Mouse (Mus musculus): ENCODE measurements around the gene Fam83b. TPM values are rescaled to one million over a fixed set of nuclear protein-coding genes. Genes with fewer than 3 reads are reported as not detected.

Gene Fam83b
- not detected in 2 replicates for polyA plus RNA-seq (2011; ENCODE audit: insufficient read depth, insufficient read length, low replicate concordance, missing spikeins)

DNA sequence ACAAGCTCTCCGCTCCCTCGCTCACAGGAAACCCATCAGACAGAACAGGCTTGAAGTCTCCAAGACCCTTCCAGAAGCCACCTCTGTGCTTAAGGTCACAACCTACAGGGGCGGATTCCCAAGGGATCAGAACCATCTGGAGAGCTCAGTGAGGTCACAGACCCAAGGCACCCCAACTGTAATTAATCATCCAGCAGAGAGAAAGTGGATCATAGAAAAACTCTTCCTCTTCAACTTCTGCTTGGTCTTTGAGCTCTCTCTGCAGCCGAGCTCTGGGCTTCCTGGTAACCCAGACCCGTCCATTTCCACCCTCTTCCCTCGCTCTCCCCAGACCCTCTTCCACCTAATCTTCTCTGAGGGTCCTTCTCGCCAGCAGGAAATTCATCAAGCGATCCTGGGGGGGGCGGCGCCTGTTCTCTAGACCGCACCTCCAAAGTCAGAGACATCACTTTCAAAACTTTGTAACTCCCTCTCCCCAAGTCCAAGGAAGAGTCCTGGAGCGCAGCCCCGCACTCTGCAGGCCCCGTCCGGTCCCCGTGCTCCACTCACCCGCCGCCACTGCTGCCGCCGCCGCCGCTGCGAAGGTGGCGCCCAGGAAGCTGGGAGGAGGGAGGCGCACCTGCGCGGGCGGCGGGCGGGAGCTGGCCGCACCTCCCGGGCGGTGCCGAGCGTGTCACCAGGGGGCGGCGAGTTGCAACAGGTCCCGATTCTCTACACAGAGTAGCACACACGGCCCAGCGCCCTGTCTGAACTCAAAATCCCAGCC is at the start of gene Fam83b:
Gene Fam83b (minus strand): TSS at position 602 of the 766 bp plus-strand sequence.
- Histone ChIP-seq H3K27ac (ENCODE audit: control insufficient read depth, insufficient read depth, low read depth, low read length, poor library complexity) (no peak within 1 kb of the TSS), H3K4me1 (ENCODE audit: control insufficient read depth, insufficient read depth, low read length) (no peaks in the 10 kb centered on the region), H3K4me3 (replicated peaks; ENCODE audit: control insufficient read depth, low read depth, low read length) (no peak within 1 kb of the TSS)
- no peak for TF ChIP-seq CTCF (IDR thresholded peaks at IDR 0.05; ENCODE audit: control insufficient read depth, insufficient read depth, low read length)
- TF ChIP-seq POLR2A (IDR thresholded peaks at IDR 0.05; ENCODE audit: borderline replicate concordance, control insufficient read depth, low read depth, low read length) = no peak
- WGBS = 4% methylated on average over 40 of the region's 40 CpGs

DNA sequence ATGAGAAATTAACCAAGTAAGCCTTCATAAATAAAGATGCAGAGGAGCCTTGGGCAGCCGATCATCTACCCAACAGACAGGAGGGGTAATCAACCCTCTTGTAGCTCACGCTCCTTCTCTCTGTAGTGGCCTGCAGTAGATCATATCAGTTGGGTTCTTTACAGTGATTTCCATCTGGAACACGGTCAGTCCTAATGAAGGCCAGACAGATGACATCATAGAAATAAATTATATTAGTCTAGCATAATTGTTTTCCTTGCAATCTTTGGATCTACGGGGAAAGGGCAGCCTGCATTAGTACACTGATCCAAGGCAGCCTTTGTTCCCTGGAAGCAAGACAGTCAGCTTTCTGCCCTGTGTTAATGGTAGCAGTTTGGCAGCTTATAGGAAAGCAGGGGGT is 47.2 kb upstream of the Fam83b start:
- no peaks in the 10 kb centered on the region for H3K4me1 ChIP-seq (ENCODE audit: control insufficient read depth, insufficient read depth, low read length)
- no peak overlapping the region for H3K4me3 ChIP-seq (replicated peaks; ENCODE audit: control insufficient read depth, low read depth, low read length)
- 78% methylated on average over 4 of the region's 4 CpGs for WGBS
- H3K27ac ChIP-seq (ENCODE audit: control insufficient read depth, insufficient read depth, low read depth, low read length, poor library complexity) = no peak overlapping the region
- no peak for TF ChIP-seq CTCF (IDR thresholded peaks at IDR 0.05; ENCODE audit: control insufficient read depth, insufficient read depth, low read length)
- TF ChIP-seq POLR2A (IDR thresholded peaks at IDR 0.05; ENCODE audit: borderline replicate concordance, control insufficient read depth, low read depth, low read length) = no peak

DNA sequence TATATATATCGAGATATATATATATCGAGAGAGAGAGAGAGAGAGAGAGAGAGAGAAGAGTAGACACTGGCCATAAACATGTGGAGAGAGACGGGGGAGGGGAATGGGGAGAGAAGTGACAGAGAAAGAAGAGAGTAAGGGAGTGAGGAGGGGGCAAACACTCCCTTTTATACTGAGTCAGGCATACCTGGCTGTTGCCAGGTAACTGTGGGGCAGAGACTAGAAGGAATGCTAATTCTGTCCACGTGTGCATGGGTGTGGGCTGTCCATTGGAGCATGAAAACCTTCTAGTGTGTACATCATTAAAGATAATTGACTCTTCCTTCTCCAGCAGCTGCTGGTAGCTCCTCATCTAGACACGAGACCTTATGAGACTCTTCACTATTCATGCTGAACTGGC is 36.8 kb upstream of the Fam83b start:
- 72% methylated on average over 5 of the region's 5 CpGs for WGBS
- Histone ChIP-seq H3K4me3 (replicated peaks; ENCODE audit: control insufficient read depth, low read depth, low read length) (no peak overlapping the region), H3K4me1 (ENCODE audit: control insufficient read depth, insufficient read depth, low read length) (no peaks in the 10 kb centered on the region), H3K27ac (ENCODE audit: control insufficient read depth, insufficient read depth, low read depth, low read length, poor library complexity) (no peak overlapping the region)
- TF ChIP-seq POLR2A (IDR thresholded peaks at IDR 0.05; ENCODE audit: borderline replicate concordance, control insufficient read depth, low read depth, low read length) = no peak
- TF ChIP-seq CTCF (IDR thresholded peaks at IDR 0.05; ENCODE audit: control insufficient read depth, insufficient read depth, low read length) = no peak

DNA sequence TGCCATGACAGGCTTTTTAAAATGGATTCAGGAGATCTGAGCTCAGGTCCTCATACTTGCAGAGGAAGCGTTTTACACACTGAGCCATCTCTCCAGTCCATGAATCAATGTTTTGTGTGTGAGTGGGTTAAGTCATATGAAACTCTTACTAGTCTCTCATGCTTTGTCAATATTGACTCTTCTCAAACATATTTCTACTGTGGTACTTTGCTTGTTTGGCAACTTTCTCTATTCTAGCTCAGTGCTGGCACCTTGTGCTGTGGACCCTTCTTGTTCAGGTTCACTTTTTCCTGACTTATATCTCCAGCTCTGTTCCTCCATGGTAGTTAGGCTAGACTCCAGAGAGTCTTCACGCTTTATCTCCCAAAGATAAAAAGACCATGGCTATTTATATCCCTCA is 36.0 kb upstream of the Fam83b start:
- no peak overlapping the region for H3K27ac ChIP-seq (ENCODE audit: control insufficient read depth, insufficient read depth, low read depth, low read length, poor library complexity)
- TF ChIP-seq CTCF (IDR thresholded peaks at IDR 0.05; ENCODE audit: control insufficient read depth, insufficient read depth, low read length) (no peak), POLR2A (IDR thresholded peaks at IDR 0.05; ENCODE audit: borderline replicate concordance, control insufficient read depth, low read depth, low read length) (no peak)
- WGBS = 70% methylated on average over 2 of the region's 2 CpGs
- H3K4me3 ChIP-seq (replicated peaks; ENCODE audit: control insufficient read depth, low read depth, low read length) = no peak overlapping the region
- no peaks in the 10 kb centered on the region for H3K4me1 ChIP-seq (ENCODE audit: control insufficient read depth, insufficient read depth, low read length)

DNA sequence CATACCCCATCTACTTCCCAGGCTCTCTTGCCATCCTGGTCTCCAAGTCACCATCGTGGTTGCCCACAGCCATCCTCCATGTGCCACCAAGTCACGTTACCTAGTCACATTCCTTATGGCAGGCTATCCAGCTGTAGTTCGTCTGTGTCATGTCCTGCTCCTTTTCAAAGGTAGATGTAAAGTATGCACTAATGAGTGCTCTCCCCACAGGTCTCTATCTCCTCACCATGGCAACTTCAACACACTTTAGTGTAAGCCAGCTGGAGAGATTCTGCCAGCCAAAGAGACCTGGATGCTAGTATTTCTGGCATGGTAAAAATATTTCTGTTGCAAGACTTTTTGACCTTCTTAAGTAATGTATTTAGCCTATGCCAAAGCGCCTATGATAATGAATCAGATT is 30.5 kb upstream of the Fam83b start:
- TF ChIP-seq POLR2A (IDR thresholded peaks at IDR 0.05; ENCODE audit: borderline replicate concordance, control insufficient read depth, low read depth, low read length) (no peak), CTCF (IDR thresholded peaks at IDR 0.05; ENCODE audit: control insufficient read depth, insufficient read depth, low read length) (no peak)
- H3K4me3 ChIP-seq (replicated peaks; ENCODE audit: control insufficient read depth, low read depth, low read length) = no peak overlapping the region
- 71% methylated on average over 4 of the region's 4 CpGs for WGBS
- no peaks in the 10 kb centered on the region for H3K4me1 ChIP-seq (ENCODE audit: control insufficient read depth, insufficient read depth, low read length)
- no peak overlapping the region for H3K27ac ChIP-seq (ENCODE audit: control insufficient read depth, insufficient read depth, low read depth, low read length, poor library complexity)

DNA sequence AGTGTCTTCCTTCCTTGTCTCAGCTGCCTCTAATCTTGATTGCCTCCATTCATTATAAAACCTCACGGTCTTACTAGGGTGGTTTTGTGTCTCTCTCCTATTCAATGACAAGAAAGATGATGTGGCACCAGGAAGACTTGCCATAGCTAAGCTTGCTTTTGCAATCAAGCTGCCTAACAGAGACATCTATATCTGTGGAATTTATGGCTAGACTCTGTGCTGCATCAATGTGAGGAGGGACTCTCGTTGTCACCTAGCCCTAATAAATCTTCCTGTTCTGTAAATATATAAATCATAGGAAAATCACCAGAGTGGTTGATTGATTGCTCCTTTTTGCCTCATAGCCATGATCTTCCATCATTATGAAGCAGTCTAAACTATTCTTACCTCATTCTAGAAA is 26.9 kb upstream of the Fam83b start:
- 55% methylated on average over 2 of the region's 2 CpGs for WGBS
- no peak overlapping the region for H3K27ac ChIP-seq (ENCODE audit: control insufficient read depth, insufficient read depth, low read depth, low read length, poor library complexity)
- no peak overlapping the region for H3K4me3 ChIP-seq (replicated peaks; ENCODE audit: control insufficient read depth, low read depth, low read length)
- TF ChIP-seq CTCF (IDR thresholded peaks at IDR 0.05; ENCODE audit: control insufficient read depth, insufficient read depth, low read length) (no peak), POLR2A (IDR thresholded peaks at IDR 0.05; ENCODE audit: borderline replicate concordance, control insufficient read depth, low read depth, low read length) (no peak)
- no peaks in the 10 kb centered on the region for H3K4me1 ChIP-seq (ENCODE audit: control insufficient read depth, insufficient read depth, low read length)

DNA sequence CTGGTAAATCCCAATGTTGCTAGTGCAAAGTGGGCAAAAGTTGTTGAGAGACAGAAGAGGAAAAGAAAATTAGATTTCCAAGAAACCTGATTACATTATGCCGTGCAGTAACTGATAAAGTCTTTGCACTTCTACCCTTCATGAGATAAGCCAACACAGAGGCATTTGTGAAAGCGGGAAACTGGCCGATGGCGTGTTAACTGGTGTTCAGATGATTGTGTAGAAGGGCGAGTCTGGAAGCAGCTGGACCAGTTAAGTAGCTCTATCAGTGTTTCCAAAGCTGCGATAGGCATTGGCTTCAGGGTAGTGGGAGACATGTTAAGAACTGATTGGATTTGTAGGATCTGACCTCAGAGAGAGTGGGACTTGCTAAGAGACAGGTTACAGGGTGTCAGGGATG is 17.0 kb upstream of the Fam83b start:
- Histone ChIP-seq H3K27ac (ENCODE audit: control insufficient read depth, insufficient read depth, low read depth, low read length, poor library complexity) (no peak overlapping the region), H3K4me3 (replicated peaks; ENCODE audit: control insufficient read depth, low read depth, low read length) (no peak overlapping the region), H3K4me1 (ENCODE audit: control insufficient read depth, insufficient read depth, low read length) (no peaks in the 10 kb centered on the region)
- WGBS = 84% methylated on average over 6 of the region's 6 CpGs
- TF ChIP-seq CTCF (IDR thresholded peaks at IDR 0.05; ENCODE audit: control insufficient read depth, insufficient read depth, low read length) (no peak), POLR2A (IDR thresholded peaks at IDR 0.05; ENCODE audit: borderline replicate concordance, control insufficient read depth, low read depth, low read length) (no peak)

DNA sequence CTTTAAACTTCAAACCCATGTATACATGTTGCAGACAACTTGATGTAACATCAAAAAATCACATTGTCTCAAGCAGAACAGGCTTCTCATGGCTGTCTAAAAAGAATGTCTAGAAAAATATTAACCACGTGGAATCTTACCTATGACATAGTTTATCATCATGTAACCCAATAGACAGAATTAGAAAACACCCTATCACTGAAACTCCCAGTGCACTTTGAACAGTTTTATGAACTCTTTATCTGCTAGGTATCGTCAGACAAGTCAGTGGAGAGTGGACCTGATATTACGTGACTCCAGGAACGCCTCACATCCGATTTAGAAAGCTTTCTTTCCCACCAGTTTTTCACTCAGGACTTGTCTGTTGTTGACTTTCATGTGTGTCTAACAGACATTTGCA is 15.1 kb upstream of the Fam83b start:
- H3K4me1 ChIP-seq (ENCODE audit: control insufficient read depth, insufficient read depth, low read length) = no peaks in the 10 kb centered on the region
- no peak overlapping the region for H3K4me3 ChIP-seq (replicated peaks; ENCODE audit: control insufficient read depth, low read depth, low read length)
- no peak for TF ChIP-seq POLR2A (IDR thresholded peaks at IDR 0.05; ENCODE audit: borderline replicate concordance, control insufficient read depth, low read depth, low read length)
- TF ChIP-seq CTCF (IDR thresholded peaks at IDR 0.05; ENCODE audit: control insufficient read depth, insufficient read depth, low read length) = no peak
- 88% methylated on average over 5 of the region's 5 CpGs for WGBS
- no peak overlapping the region for H3K27ac ChIP-seq (ENCODE audit: control insufficient read depth, insufficient read depth, low read depth, low read length, poor library complexity)

Measured in bone marrow, adult 2 months (tissue).